Mouse (Mus musculus): ENCODE results near the gene Prss40.
A peak's percentile ranks its signal among the peaks of the same experiment; 100 is the strongest.
"Not testable (repeated sequence)": the region's sequence is repeated elsewhere in the genome, so short reads cannot be mapped to it uniquely, and the experiment has no call there.

Prss40 gene

DNA sequence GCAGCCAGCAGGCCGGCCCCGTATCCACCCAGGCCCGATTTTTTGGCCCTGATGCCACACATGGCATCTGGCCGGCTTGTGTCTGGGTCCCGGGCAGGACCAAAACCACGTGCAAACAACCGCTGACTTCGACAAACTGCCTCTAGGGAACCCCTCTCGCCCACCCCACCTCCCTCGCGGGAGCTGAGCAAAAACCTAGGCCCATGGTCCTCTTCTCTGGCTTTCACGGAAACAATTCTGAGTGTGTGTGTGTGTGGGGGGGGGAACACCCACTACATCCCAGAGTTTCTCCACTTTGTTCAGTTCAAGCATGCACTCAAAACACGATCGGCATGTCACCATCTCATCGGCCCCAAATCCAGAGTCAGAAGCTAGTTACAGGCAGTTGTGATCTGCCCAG lies at the start of gene Prss40:
Prss40 (minus strand) TSS at position 101 of the 400 bp plus-strand sequence.
- DNase-seq = no peak

DNA sequence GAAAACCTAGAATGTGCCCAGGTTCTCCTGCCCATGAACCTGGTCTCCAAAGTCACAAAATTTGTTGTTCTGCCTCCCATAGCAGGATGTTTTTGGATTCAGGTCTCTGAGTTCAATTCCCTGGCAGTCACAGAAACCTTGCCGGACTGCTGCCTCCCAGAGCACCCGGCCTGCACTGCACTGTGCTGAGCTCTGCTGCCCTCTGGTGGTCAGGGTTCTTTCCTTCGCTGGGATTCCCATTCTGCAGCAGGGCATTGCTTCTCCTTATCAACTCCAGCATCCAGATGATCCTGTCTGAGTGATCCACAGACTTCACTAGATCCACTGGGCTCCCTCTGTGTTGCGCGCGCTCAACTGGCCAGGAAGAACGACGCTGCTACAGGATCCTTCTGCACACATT lies 41.6 kb upstream of the Prss40 start:
- DNase-seq = peak; percentile 59

DNA sequence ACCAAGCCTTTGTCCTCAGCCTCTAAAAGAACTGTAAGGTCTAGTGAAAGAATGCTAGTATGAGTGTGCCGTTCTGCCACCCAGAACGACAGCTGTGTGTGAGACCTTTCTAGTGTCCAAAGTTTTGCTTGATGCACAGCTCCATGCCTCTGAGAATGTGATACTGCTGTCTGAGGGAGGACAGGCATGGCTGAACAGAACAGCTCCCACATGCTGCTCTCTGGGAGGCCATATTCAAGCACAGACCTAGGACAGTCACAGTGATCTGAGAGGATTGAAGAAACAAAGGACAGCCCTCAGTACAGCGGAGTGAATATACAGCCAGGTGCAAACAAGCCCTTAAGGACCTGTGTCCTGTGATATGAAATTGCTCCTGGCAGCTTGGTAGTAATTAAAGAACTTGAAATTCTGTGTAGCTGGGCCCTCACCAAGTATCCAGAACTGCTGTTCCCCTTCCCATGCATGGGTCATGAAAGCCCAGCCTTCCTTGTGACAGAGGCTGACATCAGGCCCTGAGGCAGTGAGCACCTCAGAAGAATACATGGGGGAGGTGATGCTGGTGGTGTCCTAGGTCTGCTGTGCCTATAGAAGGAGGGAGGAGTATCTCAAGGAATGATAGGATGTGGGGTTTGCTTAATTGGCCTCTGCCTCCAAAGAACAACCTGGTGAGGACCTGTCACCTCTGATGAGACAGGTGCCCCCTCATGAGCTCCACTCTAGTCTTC lies 40.7 kb upstream of the Prss40 start:
- no peak for DNase-seq

DNA sequence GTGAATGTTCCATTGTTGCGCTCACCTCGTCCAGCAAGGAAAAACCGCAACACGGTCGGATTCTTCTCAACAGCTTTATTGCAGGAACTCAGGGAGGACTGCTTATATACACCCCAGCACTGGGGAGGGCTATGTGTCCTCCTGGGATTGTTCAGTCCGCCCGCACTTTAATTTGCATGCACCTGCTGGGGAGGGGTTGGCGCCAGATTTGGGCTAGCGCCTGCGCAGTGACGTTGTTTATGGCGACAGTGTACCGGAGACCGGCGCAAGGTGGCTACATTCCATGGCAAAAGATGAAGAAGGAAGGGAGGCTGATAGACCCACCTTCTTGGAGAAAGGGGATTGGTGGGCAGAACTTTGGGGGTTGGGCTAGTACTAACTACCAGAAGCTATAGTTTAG lies 39.3 kb upstream of the Prss40 start:
- no peak for DNase-seq

DNA sequence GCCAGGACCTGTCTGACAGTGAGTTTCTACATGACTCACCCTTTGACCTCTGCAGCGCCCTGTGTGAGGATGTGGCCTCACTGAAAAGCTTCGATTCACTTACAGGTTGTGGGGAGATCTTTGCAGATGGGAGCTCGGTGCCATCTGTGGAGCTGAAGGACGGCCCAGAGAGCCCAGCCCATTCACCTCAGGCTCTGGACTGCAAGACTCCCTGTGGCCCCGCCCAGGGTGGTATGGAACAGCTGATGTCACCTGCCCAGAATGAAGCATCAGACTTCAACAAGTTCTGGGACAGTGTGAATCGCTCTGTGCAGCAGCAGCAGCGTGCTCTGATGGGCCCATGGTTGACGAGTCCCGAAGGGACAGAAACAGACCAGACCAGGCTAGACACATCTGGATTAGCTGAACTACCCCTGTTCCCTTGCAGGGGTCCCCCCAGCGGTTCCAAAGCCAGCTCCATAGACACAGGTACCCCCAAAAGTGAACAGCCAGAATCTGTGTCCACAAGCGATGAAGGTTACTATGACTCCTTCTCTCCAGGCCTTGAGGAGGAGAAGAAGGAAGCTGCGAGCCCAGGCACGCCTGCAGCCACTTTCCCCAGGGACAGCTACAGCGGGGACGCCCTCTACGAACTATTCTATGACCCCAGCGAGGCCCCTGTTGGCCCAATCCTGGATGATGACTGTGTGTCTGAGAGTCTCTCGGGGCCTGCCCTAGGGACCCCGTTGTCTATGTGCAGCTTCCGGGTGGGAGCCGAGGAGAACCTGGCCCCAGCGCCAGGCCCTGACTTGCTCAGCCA lies 26.8 kb upstream of the Prss40 start:
- no peak for DNase-seq

DNA sequence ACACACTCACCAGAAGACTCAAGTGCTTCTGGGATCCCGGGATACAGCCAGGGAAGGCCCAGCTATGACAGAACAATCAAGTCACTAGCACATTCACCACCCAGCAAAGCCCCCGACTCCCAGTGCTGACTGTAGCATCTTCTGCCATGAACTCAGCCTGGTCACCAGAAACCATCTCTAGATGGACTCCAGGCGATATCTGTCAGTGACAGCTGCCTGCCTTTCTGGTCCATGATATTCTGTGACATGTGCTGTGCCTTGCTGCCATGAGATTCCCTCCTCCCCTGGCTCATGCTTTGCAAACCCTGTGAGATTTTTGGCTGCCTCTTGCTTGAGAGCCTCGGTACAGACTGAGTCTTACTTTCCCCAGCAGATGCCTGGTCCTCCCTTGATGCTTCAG lies 24.0 kb upstream of the Prss40 start:
- DNase-seq = no peak

DNA sequence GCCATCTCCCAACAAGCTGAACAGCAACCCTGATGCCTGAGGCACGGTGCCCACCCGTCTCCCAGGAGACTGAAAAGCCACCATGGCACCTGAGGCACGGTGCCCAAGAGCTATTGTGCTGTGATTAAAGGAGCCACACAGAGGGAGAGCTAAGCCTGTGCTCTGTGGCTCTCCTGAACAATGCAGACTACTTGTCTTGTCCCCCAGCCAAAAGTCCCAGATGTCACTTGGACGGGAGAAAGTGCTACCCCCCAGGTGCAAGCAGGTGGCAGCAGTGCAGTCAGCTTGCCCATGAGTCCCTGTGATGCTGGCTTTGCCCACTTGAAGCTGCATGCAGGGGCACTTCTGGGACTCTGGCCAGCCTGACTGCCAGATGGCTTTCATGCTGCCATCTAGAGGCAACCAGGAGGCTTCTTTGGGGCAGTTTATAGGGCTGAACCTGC lies 23.1 kb upstream of the Prss40 start:
- peak; percentile 64 for DNase-seq

DNA sequence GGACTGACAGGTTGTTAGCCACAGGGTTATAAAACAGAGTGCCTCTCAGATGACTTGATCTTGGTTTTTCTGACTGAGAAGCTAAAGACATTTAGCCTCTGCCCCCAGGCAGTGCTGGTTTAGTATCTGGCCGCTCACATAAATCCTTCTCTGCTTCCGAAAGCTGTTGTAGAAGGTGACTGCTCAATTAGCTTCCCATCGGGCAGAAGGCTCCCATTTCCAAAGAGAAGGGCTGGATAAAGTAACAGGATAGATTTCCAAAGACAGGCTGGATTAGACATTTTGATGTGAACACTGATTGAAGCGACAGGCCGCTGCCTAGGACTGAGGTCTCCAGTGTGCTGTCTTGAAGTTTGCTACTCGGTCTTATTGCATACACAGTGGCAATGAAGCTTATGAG lies 21.5 kb upstream of the Prss40 start:
- DNase-seq = no peak

DNA sequence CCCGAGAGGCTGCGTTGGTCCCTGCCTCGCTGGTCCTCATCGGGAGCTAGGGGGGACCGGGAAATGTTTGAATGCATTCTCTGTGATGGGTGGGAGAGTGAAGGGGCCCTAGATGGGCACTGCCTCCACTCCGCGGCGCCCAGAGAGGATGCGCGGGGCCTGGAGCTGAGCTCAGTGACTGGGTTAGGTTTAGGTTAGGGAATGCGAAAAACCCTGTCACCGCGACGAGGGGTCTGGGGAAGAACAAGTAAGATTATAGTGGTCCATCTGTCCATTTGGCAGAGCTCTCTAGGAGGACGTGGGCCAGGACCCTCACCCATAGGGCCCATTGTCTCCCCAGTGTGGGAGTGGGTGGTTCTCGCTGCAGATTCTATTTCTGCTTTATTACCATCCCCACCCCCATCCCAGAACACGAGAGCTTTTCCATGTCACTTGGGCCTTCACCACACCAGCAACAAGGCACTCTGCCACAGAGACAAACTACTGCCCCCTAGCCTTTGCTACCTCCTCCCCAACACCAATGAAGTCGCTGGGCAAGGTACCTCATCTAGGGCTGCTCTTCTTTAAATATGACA lies 19.1 kb upstream of the Prss40 start:
- DNase-seq = no peak

DNA sequence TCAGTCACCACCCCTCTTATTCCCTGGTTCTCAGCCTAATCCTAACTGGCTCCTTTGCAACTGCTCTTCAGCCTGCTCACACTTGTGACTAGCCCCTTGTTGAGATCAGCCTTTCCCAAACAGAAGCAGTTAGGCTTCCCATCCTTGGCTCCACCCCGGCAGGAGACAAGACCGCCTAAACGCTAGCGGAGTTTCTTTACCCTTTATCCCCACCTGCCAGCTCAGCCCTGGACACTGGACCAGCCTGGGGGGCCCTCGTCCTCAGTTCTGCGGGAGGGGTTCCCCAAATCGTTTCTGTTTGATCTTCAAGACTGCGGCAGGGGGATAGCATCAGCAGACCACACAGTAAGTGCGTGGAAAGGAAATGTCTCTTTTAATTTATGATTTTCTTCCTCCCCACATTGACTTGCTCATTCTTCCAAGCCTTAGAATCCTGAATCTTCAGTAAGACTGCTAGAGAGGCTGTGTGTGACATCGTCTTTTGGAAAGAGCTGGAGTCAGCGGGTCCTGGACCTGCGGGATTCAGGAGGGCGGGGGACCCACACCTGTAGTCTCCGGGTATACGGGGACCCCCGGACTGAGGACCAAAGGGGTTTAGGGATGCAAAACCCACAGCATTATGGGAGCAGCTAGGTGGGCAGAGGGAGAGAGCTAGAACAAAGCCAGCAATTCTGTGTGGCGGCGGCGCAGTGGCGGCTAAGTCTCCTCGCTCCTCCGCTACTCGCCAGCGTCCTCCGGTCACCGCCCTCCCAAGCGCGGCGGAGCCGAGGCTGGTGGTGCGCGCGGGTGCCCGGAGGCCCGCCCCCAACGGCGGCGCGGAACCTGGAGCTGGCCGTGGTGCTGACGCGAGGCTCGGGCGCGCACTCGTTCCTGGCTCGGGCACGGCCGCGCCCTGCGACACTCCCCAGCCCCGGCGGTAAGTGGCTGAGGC lies 18.4 kb upstream of the Prss40 start, which contains the start of gene Amer3:
Amer3 (plus strand) TSS at position 807 of the 931 bp plus-strand sequence.
- DNase-seq = peak; percentile 89

DNA sequence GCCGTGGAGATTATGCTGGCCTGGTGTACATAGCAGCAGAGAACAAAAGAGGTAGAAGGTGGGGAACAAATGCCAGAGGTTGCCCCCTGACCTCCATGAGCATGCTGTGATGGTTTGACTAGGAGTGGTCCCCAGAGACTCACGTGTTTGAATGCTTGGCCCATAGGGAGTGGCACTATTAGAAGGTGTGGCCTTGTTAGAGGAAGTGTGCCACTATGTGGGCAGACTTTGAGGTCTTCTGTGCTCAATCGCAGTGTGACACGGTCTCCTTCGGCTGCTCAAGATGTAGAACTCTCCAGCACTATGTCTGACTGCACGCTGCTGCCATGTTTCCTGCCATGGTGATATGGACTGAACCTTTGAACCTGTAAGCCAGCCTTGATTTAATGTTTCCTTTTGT lies 12.5 kb upstream of the Prss40 start:
- no peak for DNase-seq

DNA sequence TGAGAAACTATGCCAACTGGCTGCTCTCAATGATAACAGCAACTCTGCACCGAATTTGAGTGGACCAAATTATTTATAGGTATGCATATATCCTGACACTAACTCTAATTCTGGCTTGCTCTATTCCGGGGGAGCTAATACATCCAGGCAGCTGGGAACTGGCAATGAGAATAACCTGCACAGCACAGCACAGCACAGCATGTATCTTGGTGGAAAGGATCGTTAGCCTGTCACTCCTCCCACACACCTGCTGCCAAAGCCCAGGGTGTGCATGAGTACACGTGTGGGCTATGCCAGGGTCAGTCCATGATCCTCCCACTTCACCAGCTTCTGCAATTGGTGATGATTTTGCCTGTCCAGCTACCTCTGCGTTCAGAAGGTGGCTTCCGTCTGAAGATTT lies 10.7 kb upstream of the Prss40 start:
- peak; percentile 40 for DNase-seq

DNA sequence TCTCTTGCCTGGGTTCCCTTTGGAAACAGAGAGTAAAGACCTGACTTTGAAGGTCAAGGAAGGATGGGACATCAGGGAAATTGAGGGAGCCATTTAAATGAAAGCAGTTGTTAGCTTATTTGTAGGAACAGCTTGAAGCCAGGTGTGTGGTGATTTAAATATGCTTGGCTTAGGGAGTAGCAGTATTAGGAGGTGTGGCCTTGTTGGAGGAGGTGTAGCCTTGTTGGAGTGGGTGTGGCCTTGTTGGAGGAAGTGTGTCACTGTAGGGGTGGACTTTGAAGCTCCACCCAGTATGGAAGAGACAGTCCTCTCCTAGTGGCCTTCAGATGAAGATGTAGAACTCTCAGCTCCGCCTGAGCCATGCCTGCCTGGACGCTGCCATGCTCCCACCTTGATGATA lies 9.1 kb upstream of the Prss40 start:
- DNase-seq = no peak

DNA sequence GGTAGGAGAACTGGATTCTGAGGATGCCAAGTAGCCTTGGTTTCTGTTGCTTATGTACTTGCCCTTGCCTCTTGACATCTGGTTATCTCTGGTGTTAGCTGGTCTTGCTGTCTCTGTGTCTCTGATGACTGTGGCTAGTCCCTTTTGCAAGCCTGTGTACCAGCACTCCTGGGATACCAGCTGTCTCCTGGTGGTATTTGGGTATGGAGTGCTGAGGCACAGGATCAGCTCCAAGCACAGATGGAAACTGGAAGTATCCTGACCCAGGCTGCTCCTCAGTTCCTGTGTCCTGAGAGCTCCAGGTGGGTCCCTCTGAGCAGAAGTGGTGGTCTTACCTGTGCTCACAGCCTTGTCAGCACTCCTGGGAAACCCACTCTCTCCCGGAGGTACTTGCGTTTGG lies 7.4 kb upstream of the Prss40 start:
- no peak for DNase-seq

DNA sequence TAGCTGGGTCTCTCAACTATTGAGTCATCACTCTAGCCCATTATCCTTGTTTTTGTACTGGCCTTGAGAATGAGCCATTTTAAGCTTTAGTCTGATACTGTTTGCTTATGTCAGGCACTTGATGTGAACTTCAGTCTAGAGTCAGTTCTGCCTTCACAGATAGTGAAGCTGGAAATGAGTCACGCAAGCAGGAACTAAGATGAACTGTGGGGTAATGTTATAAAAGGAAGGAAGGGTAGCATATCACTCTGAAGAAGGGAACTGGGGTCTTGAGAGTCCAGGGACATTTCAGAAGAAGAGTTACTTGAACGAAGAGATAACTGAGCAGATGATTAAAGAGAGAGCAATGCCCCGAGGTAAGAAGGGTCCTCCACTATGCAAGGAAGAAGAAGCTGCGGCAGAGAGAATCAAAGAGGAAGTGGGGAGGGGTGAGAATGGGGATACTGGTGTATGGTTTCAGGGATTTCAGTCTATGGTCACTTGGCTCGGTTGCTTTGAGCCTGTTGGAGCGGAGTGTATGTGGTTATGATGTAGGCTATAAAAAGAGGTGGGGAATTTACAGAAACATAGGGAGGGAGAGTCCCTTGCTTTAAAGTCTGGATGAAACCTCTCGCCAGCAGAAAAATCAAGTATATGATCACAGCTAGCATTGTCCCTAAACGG lies 3.8 kb upstream of the Prss40 start:
- no peak for DNase-seq

DNA sequence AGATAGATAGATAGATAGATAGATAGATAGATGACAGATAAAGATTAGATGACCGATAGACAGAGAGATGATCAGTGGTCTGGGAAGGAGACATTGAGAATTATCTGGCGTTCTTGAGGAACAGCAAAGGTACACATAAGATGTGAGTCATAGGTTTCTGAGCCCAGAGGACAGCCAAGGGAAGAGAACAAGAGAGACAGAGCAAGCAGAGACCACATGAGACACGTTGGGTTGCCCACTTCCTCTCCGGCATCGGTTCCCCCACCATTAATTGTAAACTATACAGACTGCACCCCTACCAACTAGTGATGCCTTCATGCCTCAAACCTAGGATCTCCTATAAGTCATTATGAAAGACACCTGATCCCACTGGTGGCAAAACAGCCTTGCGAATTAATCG lies 6.5 kb downstream of the Prss40 start:
- no peak for DNase-seq

DNA sequence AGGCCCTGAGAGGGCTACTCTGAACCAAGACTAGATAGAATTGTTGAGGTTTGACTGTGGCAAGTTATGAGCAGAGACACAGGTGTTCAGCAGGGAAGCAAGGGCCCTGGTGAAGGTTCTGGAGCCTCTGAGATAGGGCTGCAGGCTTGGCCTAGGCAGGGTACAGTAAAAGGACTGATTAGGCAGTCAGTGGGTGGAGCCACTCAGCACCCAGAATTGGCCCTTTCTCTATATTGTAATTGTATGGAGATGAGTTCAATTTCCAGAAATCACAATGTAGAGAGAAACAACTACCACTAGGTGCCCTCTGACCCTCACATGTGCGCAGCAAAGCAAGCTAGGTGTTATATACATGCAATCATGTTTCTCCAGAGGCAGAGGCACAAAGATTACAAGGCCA lies 7.1 kb downstream of the Prss40 start:
- no peak for DNase-seq

DNA sequence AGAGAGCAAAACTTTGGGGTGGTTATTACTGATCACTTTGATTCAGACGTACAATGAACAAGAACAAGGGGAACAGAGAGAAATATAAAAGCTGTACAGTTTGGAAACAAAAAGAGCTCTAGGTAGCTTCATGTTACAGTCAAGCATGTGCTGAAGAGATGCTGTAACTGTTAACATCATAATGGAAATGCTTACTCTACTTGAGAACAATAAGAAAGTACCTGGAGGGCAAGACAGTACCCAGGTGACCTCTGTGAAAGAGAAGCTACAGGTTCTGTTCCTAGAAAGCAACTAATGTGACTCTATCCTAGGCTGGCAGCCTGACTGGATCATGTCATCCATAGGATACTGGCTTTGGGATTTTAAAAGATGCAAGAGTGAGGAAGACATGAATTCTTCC lies 13.7 kb downstream of the Prss40 start:
- no peak for DNase-seq

DNA sequence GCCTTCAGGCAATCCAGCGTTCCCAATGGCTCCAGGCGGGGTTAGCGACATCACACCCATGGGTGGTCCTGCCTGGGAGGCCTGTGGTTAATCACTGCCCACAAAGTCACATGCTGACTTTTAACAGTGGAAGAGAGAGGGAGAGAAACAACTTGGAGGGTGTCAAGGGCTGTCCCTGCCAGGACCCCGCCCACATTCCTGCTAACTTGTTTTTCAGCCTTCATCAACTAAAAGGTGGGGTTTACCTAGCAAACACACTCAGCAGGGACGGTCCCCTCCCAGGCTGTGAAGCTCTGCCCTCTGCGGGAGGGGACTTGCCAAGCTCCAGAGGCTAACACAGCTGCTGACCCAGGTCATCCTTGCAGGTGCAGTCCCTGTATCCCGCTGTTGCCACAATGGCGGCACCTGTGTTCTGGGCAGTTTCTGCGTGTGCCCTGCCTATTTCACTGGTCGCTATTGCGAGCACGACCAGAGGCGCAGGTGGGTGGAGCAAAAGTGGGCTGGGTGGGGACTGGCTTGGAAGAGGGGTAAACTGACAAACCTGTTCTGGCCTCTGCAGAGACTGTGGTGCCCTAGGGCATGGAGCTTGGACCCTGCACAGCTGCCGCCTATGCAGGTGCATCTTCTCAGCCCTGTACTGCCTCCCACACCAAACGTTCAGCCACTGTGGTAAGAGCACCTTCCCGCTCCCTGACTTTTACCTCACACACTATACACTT lies 23.8 kb downstream of the Prss40 start:
- no peak for DNase-seq

DNA sequence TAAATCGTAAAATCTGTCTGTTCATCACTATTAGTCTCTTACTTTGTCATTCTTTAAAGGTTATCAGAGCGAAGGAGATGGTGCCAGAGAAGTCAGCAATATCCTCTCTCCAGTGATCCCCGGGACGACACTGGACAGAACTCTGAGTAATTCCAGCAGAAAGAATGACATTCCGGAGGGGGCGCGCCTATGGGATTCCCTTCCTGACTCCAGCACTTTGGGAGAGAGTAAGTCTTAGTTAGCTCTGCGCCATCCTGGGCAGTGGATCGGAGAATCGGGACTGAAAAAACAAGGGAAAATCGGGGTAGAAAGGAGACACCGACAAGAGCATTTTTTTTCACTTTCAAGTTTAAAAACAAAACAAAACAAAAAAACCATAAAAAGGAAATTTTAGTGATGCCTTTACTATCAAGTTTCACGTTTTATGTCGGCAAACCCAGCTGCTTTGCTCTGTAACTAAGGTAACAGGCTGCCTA lies 24.4 kb downstream of the Prss40 start:
- no peak for DNase-seq

DNA sequence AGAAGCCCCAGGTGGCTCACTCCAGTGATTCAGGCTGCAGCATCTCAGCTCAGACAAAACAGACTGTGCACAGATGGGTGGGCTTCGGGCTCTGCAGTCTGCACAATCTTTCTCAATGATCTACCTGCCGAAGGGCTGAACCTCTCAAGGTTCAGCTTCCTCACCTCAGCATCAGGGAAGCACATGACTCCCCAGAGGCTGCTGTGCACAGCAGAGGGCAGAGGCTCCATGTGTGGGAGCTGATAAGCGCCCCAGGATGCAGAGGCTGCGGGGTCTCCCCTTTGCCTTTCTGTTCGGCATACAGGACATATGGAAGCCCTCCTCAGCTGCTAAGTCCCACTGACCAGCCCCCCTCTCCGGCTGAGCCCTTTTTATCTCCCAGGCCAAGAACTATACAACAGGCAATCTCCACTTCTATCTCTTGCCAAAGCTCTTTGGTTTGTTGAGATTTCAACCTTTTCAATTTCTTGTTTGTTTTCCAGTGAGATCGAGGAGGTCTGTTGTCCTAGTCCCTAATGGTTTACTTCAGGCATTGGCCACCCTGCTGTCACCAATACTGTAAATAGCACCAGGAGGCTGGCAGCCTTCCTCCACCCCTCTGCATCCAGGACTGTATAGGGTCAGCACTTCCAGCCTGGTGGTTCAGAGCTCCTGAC lies 25.6 kb downstream of the Prss40 start, which contains the start of gene Cfc1:
Cfc1 (plus strand) TSS at position 606 of the 656 bp plus-strand sequence.
- DNase-seq = not testable (repeated sequence)
